Mouse (Mus musculus) liver, postnatal 0 days (tissue): Measurements from ENCODE around the gene Ppp1r14d.

ENCODE experiments used
- CTCF ChIP-seq: sonication (generic); IDR thresholded peaks from 2 replicates; pipeline ENCODE4 v1.5.1; 2016; ENCODE audit warnings: antibody characterized with exemption, low read depth
- EP300 ChIP-seq: IDR thresholded peaks from 2 replicates; pipeline ENCODE4 v1.6.1; 2016; ENCODE audit warnings: antibody characterized with exemption, low read depth, mild to moderate bottlenecking

DNA sequence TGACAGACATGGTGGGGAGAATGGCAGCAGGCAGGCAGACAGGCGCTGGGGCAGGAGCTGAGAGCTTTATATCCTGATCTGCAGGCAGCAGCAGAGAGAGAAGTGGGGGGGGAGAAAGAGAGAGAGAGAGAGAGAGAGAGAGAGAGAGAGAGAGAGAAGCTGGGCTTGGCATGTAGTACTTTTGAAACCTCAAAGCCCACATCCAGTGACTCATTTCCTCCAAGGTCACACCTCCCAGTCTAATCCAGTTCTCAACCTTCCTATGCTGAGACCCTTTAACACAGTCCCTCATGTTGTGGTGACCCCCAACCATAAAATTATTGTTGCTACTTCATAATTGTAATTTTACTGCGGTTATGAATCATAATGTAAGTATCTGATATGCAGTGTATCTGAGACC lies 59.4 kb downstream of the Ppp1r14d start:
- no peak for TF ChIP-seq CTCF
- TF ChIP-seq EP300, result no peak
